Mouse (Mus musculus) midbrain, embryonic 14.5 days (tissue): ENCODE data around the gene Cyp4f18. TPM values are rescaled to one million over a fixed set of nuclear protein-coding genes. Genes with fewer than 3 reads are reported as not detected.

Source experiments
- ATAC-seq: fragments of 200-750 bp; cut with Nextera tagmentation; 2 replicates; pipeline ENCODE4 v1.8.0; 2017; ENCODE audit warnings: moderate number of reproducible peaks, moderate library complexity; ENCODE audit not compliant: low FRiP score, low TSS enrichment
- DNase-seq: peaks from one replicate; pipeline ENCODE4 v3.0.0-alpha.2; 2015
- H3K27ac ChIP-seq: fragments of 300-500 bp; sonication (generic); replicated peaks from 2 replicates; pipeline ENCODE4 v1.5.1; 2014; ENCODE audit warnings: mild to moderate bottlenecking, low read depth, low read length, moderate library complexity
- H3K27me3 ChIP-seq: fragments of 300-500 bp; sonication (generic); 2 replicates; pipeline ENCODE4 v1.6.1; 2014; ENCODE audit warnings: low read length, control low read depth, mixed read lengths; ENCODE audit not compliant: control insufficient read depth, insufficient read depth
- H3K36me3 ChIP-seq: fragments of 300-500 bp; sonication (generic); 2 replicates; pipeline ENCODE4 v1.6.1; 2014; ENCODE audit warnings: low read length, control low read depth; ENCODE audit not compliant: control insufficient read depth, insufficient read depth
- H3K4me1 ChIP-seq: fragments of 300-500 bp; sonication (generic); 2 replicates; pipeline ENCODE4 v1.6.1; 2014; ENCODE audit warnings: mild to moderate bottlenecking, antibody characterized with exemption, low read length, control low read depth; ENCODE audit not compliant: control insufficient read depth, insufficient read depth
- H3K4me2 ChIP-seq: fragments of 300-500 bp; sonication (generic); 2 replicates; pipeline ENCODE4 v1.6.1; 2014; ENCODE audit warnings: mild to moderate bottlenecking, low read length, moderate library complexity
- H3K4me3 ChIP-seq: fragments of 300-500 bp; sonication (generic); replicated peaks from 2 replicates; pipeline ENCODE4 v1.5.1; 2014; ENCODE audit warnings: low read depth, low read length
- H3K9ac ChIP-seq: fragments of 300-500 bp; sonication (generic); replicated peaks from 2 replicates; pipeline ENCODE4 v1.6.1; 2014; ENCODE audit warnings: mild to moderate bottlenecking, low read length, moderate library complexity
- H3K9me3 ChIP-seq: fragments of 300-500 bp; sonication (generic); 2 replicates; pipeline ENCODE4 v1.6.1; 2016; ENCODE audit warnings: low read length, control low read depth, mixed read lengths; ENCODE audit not compliant: control insufficient read depth
- WGBS: fragments of 180-500 bp; shearing (Covaris S2); extraction: QIAGEN DNeasy Blood & Tissue Kit; methylation state at CpG from one replicate; pipeline ENCODE4 v1.1.7; 2014; 5-methylcytosine and 5-hydroxymethylcytosine counted together
- polyA plus RNA-seq: library from polyadenylated mRNA; unstranded; fragments of >200 nt; fragmentation: Nextera tagmentation; extraction: Ambion mirVana; gene quantifications from 2 replicates; pipeline ENCODE4 v1.2.1, GENCODE M21; 2014

Cyp4f18 gene
- polyA plus RNA-seq, 1 experiment from 2014 or later = 0.55 TPM

- no peak overlapping the region for H3K9ac ChIP-seq
- no peak for DNase-seq
These were observed 56.9 kb downstream of the Cyp4f18 start for GRCm38 (mm10) chr8:71952489-71952888.

DNA sequence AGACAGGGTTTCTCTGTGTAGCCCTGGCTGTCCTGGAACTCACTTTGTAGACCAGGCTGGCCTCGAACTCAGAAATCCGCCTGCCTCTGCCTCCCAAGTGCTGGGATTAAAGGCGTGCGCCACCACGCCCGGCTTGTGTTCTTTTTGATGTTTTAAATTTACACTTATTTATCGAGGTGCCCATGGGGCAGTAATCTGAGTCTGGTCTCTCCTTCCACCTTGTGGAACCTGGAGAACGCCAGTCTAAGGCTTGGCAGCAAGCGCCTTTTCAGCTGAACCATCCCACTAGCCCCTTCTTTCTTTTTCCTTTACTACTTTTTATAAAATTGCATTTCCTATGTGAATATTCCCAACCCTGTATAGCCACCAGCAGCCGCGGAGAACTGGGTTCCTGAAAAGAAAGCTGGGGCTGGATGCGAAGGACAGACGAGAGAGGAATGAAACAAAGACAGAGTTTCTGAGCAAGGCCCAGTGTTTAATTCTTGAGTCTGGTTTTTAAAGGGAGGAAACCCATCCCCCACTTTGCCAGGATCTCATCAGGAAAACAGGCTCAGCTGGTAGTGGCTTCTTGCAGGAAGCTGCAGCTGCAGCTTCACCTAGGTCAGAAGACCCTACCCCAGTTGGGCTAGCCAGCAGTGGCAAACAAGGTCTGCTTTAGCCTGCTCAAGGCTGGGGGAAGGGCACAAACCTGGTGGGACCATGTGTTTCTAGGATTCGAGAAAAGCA lies 57.8 kb downstream of the Cyp4f18 start:
- peak; percentile 31 for DNase-seq
- Histone ChIP-seq H3K36me3 (no peaks in the 10 kb centered on the region), H3K4me1 (peaks cover 19% of the 10 kb centered on the region), H3K9me3 (peaks cover 20% of the 10 kb centered on the region), H3K27me3 (no peaks in the 10 kb centered on the region), H3K27ac (0 out of 2 replicates have a peak overlapping the region, but pooled peaks have one; percentile 86), H3K4me3 (peak overlapping the region; percentile 74), H3K4me2 (peak overlapping the region; percentile 70), H3K9ac (peak overlapping the region; percentile 70)
- ATAC-seq = no peak
- 43% methylated on average over 14 of the region's 14 CpGs for WGBS

More at GRCm38 (mm10) chr8:71952489-71952888, 56.9 kb downstream of the Cyp4f18 start:
- no peaks in the 10 kb centered on the region for H3K36me3 ChIP-seq
- H3K27me3 ChIP-seq = no peaks in the 10 kb centered on the region
- peaks cover 22% of the 10 kb centered on the region for H3K9me3 ChIP-seq
- H3K27ac ChIP-seq = no peak overlapping the region
- H3K4me3 ChIP-seq = no peak overlapping the region
- 100% methylated on average over 1 of the region's 1 CpGs for whole genome bisulfite sequencing
- H3K4me2 ChIP-seq = peak overlapping the region; percentile 70; the same call in 1 of the 2 replicates
- no peak for ATAC-seq
- H3K4me1 ChIP-seq = peaks cover 19% of the 10 kb centered on the region

DNA sequence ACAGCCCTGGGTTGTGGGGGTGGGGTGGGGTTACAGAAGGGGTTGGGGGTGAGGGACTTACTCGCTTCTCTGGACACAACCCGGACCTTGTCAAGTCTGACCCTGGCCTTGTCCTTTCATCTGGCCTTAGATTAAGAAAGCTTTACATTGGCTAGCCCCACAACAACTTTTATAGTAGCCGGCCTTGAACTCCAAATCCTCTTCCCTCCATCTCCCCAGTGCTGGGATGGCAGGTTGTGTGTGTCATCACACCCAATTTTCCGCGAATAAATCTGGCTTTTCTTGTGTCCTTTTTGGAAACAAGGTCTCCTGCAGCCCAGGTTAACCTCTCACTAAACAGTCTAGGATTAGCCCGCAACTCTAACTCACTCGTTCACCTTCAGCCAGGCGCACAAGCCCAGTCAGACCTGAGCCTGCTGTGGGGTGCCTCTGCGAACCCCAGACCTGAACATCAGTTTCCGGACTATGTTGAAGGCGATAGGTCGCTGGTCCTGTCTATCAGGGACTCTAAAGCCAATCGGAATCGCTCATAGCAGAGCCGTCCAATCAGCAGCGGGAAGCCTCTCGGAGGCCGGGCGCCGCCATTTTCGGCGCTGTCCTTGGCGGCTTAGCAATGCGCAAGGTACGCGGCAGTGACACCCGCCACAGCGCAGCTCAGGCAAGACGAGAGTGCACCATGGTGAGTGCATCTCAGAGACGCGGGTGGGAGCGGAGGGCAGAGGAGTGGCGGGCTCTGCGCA lies 58.8 kb downstream of the Cyp4f18 start, which contains the start of gene Zfp961:
TSS of gene Zfp961 (plus strand) at position 557 of the 740 bp plus-strand sequence.
- peaks cover 15% of the 10 kb centered on the region for H3K9me3 ChIP-seq
- H3K27ac ChIP-seq = peak within 1 kb of the TSS; percentile 86
- DNase-seq (peak; percentile 99), ATAC-seq (peak; percentile 100)
- H3K27me3 ChIP-seq = no peaks in the 10 kb centered on the region
- peaks cover 19% of the 10 kb centered on the region for H3K4me1 ChIP-seq
- peak within 1 kb of the TSS; percentile 74 for H3K4me3 ChIP-seq
- 3% methylated on average over 34 of the region's 34 CpGs for WGBS
- peak within 1 kb of the TSS; percentile 70 for H3K4me2 ChIP-seq
- H3K36me3 ChIP-seq = no peaks in the 10 kb centered on the region
- H3K9ac ChIP-seq = peak within 1 kb of the TSS; percentile 70

DNA sequence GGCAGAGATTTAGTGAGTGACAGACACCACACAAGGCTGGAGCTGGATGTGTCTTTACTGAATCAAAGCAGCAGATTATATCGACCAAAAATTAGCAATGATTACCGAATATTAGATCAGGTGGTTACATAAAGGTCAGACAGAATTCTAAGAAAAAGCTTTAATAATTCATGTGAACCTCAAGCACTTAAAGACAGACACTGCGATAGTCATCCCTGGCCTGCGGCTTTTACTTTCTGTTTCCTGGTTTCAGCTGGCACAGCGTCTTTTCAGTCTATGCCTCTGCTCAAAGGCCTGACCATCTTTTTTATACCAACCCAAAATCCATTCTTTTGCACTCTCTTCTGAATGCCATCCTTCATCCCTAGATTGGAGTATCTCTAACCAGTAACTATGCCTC lies 60.8 kb downstream of the Cyp4f18 start:
- DNase-seq (no peak), ATAC-seq (no peak)
- H3K4me2 ChIP-seq = no peak overlapping the region
- H3K9ac ChIP-seq = no peak overlapping the region
- no peak overlapping the region for H3K4me3 ChIP-seq
- WGBS = 91% methylated on average over 5 of the region's 5 CpGs
- H3K4me1 ChIP-seq = peaks cover 19% of the 10 kb centered on the region
- no peaks in the 10 kb centered on the region for H3K27me3 ChIP-seq
- no peaks in the 10 kb centered on the region for H3K9me3 ChIP-seq
- no peaks in the 10 kb centered on the region for H3K36me3 ChIP-seq
- H3K27ac ChIP-seq = no peak overlapping the region

GRCm38 (mm10) chr8:71941776-71942175 lies 67.7 kb downstream of the Cyp4f18 start:
- Histone ChIP-seq H3K9me3 (no peaks in the 10 kb centered on the region), H3K9ac (no peak overlapping the region), H3K4me1 (no peaks in the 10 kb centered on the region), H3K4me3 (no peak overlapping the region), H3K4me2 (no peak overlapping the region), H3K36me3 (no peaks in the 10 kb centered on the region), H3K27me3 (no peaks in the 10 kb centered on the region), H3K27ac (no peak overlapping the region)
- 71% methylated on average over 1 of the region's 1 CpGs for WGBS
- DNase-seq (no peak), ATAC-seq (no peak)

- Histone ChIP-seq H3K4me2 (no peak overlapping the region), H3K27ac (no peak overlapping the region), H3K36me3 (no peaks in the 10 kb centered on the region), H3K4me3 (no peak overlapping the region), H3K4me1 (no peaks in the 10 kb centered on the region), H3K27me3 (no peaks in the 10 kb centered on the region), H3K9me3 (no peaks in the 10 kb centered on the region), H3K9ac (no peak overlapping the region)
- ATAC-seq = no peak
- whole genome bisulfite sequencing = 74% methylated on average over 2 of the region's 2 CpGs
- no peak for DNase-seq
These were observed 68.9 kb downstream of the Cyp4f18 start for GRCm38 (mm10) chr8:71940293-71941208.

Other genes starting within 250 kb of the Cyp4f18 start
- 9.8 and 12.6 TPM in 2 replicates for gene Zfp709, start 127.6 kb downstream of the Cyp4f18 start, polyA plus RNA-seq
- 18.8 and 19.4 TPM in 2 replicates for gene Zfp882, start 101.0 kb downstream of the Cyp4f18 start, polyA plus RNA-seq
- 36.9 and 42.3 TPM in 2 replicates for gene Zfp617, start 101.0 kb downstream of the Cyp4f18 start, polyA plus RNA-seq
- 16.8 and 23.3 TPM in 2 replicates for gene Zfp961, start 58.6 kb downstream of the Cyp4f18 start, polyA plus RNA-seq
- not detected in 2 replicates for gene Olfr372, start 31.6 kb upstream of the Cyp4f18 start, polyA plus RNA-seq
- gene Olfr373, start 73.6 kb upstream of the Cyp4f18 start, polyA plus RNA-seq = not detected in 2 replicates
- not detected in 2 replicates for gene Olfr374, start 97.4 kb upstream of the Cyp4f18 start, polyA plus RNA-seq
- gene Tpm4, start 125.3 kb upstream of the Cyp4f18 start, polyA plus RNA-seq = 123 and 197 TPM in 2 replicates
- 64.8 and 69.9 TPM in 2 replicates for gene Rab8a, start 151.6 kb upstream of the Cyp4f18 start, polyA plus RNA-seq
- gene Hsh2d, start 180.0 kb upstream of the Cyp4f18 start, polyA plus RNA-seq = not detected in 2 replicates
- gene Cib3, start 203.2 kb upstream of the Cyp4f18 start, polyA plus RNA-seq = not detected in 2 replicates
- not detected in 2 replicates for gene Gm11034, start 204.0 kb upstream of the Cyp4f18 start, polyA plus RNA-seq
- 62.4 and 74.6 TPM in 2 replicates for gene Fam32a, start 210.1 kb upstream of the Cyp4f18 start, polyA plus RNA-seq
- 235 and 260 TPM in 2 replicates for gene Ap1m1, start 230.4 kb upstream of the Cyp4f18 start, polyA plus RNA-seq